Mouse (Mus musculus) lung, adult 2 months (tissue): ENCODE measurements around the gene Actl10.

Experiments used
- CTCF ChIP-seq: fragments of 200-500 bp; IDR thresholded peaks from 2 replicates; pipeline ENCODE4 v1.5.1; 2011; ENCODE audit warnings: mild to moderate bottlenecking, low read length, control low read depth; ENCODE audit not compliant: insufficient read depth
- POLR2A ChIP-seq: fragments of 200-500 bp; IDR thresholded peaks from 2 replicates; pipeline ENCODE4 v1.6.1; 2011; ENCODE audit warnings: low read depth, mild to moderate bottlenecking, control low read depth, low read length, borderline replicate concordance; ENCODE audit errors: extremely low read depth

DNA sequence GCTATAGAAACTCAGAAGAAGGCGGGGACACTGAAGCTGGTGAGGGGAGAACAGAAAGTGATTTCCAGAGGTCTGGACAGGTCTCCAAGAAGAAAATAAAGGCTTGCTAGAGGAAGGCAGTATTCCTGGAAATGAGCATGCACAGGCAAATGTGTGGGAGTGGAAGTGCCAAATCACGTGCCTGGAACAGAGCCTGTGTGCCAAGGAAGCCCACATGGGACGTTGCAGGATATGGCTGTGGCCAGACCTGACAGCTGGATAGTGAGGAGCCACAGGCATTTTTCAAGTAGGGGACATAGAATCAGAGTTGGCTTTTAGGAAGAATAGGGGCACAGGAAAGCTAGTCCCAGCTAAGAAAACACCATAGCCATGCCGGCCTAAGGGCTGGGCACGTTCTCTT lies 44.2 kb downstream of the Actl10 start:
- TF ChIP-seq CTCF, result no peak
- TF ChIP-seq POLR2A, result no peak
